Mouse (Mus musculus): ENCODE measurements around the gene Hist1h1e. TPM values are rescaled to one million over a fixed set of nuclear protein-coding genes. Genes with fewer than 3 reads are reported as not detected.
A peak's percentile ranks its signal among the peaks of the same experiment; 100 is the strongest.
"Not testable (repeated sequence)": the region's sequence is repeated elsewhere in the genome, so short reads cannot be mapped to it uniquely, and the experiment has no call there.

Hist1h1e gene
- polyA plus RNA-seq (2012; rRNA removed): 2.2 and 2.4 TPM in 2 replicates

DNA sequence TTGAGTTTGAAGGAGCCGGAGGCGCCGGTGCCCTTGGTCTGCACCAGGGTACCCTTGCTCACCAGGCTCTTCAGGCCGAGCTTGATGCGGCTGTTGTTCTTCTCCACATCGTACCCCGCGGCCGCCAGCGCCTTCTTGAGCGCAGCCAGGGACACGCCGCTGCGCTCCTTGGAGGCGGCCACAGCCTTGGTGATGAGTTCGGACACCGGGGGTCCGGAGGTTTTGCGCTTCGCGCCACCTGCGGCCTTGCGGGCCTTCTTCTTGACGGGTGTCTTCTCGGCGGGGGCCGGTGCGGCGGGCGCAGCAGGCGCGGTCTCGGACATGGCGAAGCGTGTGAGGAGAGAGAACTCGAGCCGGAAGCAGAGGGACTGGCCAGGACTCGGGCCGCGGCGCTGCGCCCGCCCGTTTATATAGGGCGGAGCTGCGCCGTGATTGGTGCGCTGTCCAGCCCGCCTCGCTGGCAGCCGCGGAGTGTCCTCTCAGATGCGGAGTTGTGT is at the start of gene Hist1h1e:
TSS of gene Hist1h1e (minus strand) at position 384 of the 497 bp plus-strand sequence.
- H3K27ac ChIP-seq (ENCODE audit: insufficient read depth, low read depth, low read length): peak within 1 kb of the TSS; percentile 98
- not testable (repeated sequence) for H3K4me1 ChIP-seq (ENCODE audit: control insufficient read depth, insufficient read depth, insufficient read length, low read length); H3K27me3 ChIP-seq (ENCODE audit: control insufficient read depth, insufficient read depth, low read length); H3K36me3 ChIP-seq (ENCODE audit: control insufficient read depth, insufficient read depth, low read length)
- H3K4me3 ChIP-seq (ENCODE audit: low read depth, low read length): peak within 1 kb of the TSS; percentile 79
- peak; percentile 95 for TF ChIP-seq POLR2A (IDR thresholded peaks at IDR 0.05; ENCODE audit: low read depth, low read length)
- under 1% methylated on average over 53 of the region's 53 CpGs for WGBS

GRCm38 (mm10) chr13:23662536-23662935 is 40.2 kb upstream of the Hist1h1e start:
- Histone ChIP-seq H3K36me3 (ENCODE audit: control insufficient read depth, insufficient read depth, low read length) (no peaks in the 10 kb centered on the region), H3K4me1 (ENCODE audit: control insufficient read depth, insufficient read depth, insufficient read length, low read length) (no peaks in the 10 kb centered on the region), H3K27me3 (ENCODE audit: control insufficient read depth, insufficient read depth, low read length) (no peaks in the 10 kb centered on the region), H3K4me3 (ENCODE audit: low read depth, low read length) (no peak overlapping the region), H3K27ac (ENCODE audit: insufficient read depth, low read depth, low read length) (no peak overlapping the region)
- 65% methylated on average over 3 of the region's 3 CpGs for WGBS
- TF ChIP-seq POLR2A (IDR thresholded peaks at IDR 0.05; ENCODE audit: low read depth, low read length) (no peak), CTCF (IDR thresholded peaks at IDR 0.05; ENCODE audit: extremely low read depth, insufficient read length, insufficient replicate concordance, low read depth, low read length) (no peak)

DNA sequence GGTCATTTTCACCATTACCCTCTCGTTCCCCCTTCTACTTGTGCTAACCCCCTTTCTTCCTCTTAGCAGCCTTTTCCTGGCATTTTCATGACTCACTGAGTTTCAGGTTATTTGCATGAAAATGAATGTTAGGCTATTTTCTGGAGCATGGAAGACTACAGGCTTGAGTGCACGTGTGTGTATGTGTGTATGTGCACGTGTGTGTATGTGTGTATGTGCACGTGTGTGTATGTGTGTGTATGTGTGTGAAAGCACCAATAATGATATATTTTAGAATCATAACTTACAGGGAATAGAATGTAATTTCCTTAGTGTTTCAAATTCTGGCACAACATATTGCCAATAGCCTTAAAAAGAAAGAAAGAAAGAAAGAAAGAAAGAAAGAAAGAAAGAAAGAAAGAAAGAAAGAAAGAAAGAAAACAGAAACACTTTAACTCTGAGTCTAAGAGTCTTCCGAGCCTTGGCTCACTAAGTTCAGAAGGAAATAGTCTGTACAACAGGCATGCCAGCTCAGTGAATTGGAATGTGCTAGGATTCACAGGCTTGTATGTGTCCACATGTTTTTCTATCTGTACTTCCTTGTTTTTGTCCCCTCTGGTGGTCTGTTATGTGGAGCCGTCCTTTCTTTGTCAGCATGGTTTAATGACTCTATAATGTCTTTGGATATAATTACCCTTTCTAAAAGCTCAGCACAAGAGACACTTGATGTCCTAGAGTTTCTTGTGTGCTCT is 37.4 kb upstream of the Hist1h1e start:
- no peak overlapping the region for H3K27ac ChIP-seq (ENCODE audit: insufficient read depth, low read depth, low read length)
- 71% methylated on average over 6 of the region's 6 CpGs for WGBS

GRCm38 (mm10) chr13:23630653-23631052 is 8.3 kb upstream of the Hist1h1e start:
- Histone ChIP-seq H3K4me1 (ENCODE audit: control insufficient read depth, insufficient read depth, insufficient read length, low read length) (no peaks in the 10 kb centered on the region), H3K27me3 (ENCODE audit: control insufficient read depth, insufficient read depth, low read length) (no peaks in the 10 kb centered on the region), H3K36me3 (ENCODE audit: control insufficient read depth, insufficient read depth, low read length) (no peaks in the 10 kb centered on the region), H3K4me3 (ENCODE audit: low read depth, low read length) (no peak overlapping the region), H3K27ac (ENCODE audit: insufficient read depth, low read depth, low read length) (no peak overlapping the region)
- no peak for TF ChIP-seq POLR2A (IDR thresholded peaks at IDR 0.05; ENCODE audit: low read depth, low read length)
- TF ChIP-seq CTCF (IDR thresholded peaks at IDR 0.05; ENCODE audit: extremely low read depth, insufficient read length, insufficient replicate concordance, low read depth, low read length): no peak
- 20% methylated on average over 1 of the region's 1 CpGs for WGBS

More for the DNA sequence above, 37.4 kb upstream of the Hist1h1e start:
- H3K27me3 ChIP-seq (ENCODE audit: control insufficient read depth, insufficient read depth, low read length): no peaks in the 10 kb centered on the region
- no peaks in the 10 kb centered on the region for H3K4me1 ChIP-seq (ENCODE audit: control insufficient read depth, insufficient read depth, insufficient read length, low read length)
- no peaks in the 10 kb centered on the region for H3K36me3 ChIP-seq (ENCODE audit: control insufficient read depth, insufficient read depth, low read length)
- TF ChIP-seq POLR2A (IDR thresholded peaks at IDR 0.05; ENCODE audit: low read depth, low read length) (no peak), CTCF (IDR thresholded peaks at IDR 0.05; ENCODE audit: extremely low read depth, insufficient read length, insufficient replicate concordance, low read depth, low read length) (no peak)
- no peak overlapping the region for H3K4me3 ChIP-seq (ENCODE audit: low read depth, low read length)

GRCm38 (mm10) chr13:23622861-23623450 is 598 bp upstream of the Hist1h1e start:
- 20% methylated on average over 7 of the region's 7 CpGs for WGBS
- Histone ChIP-seq H3K27me3 (ENCODE audit: control insufficient read depth, insufficient read depth, low read length) (no peaks in the 10 kb centered on the region), H3K4me3 (ENCODE audit: low read depth, low read length) (no peak overlapping the region), H3K36me3 (ENCODE audit: control insufficient read depth, insufficient read depth, low read length) (no peaks in the 10 kb centered on the region), H3K27ac (ENCODE audit: insufficient read depth, low read depth, low read length) (peak overlapping the region; percentile 51), H3K4me1 (ENCODE audit: control insufficient read depth, insufficient read depth, insufficient read length, low read length) (no peaks in the 10 kb centered on the region; the same call in 1 of the 2 replicates)
- no peak for TF ChIP-seq CTCF (IDR thresholded peaks at IDR 0.05; ENCODE audit: extremely low read depth, insufficient read length, insufficient replicate concordance, low read depth, low read length)
- no peak for TF ChIP-seq POLR2A (IDR thresholded peaks at IDR 0.05; ENCODE audit: low read depth, low read length)

GRCm38 (mm10) chr13:23621532-23622174 is 705 bp downstream of the Hist1h1e start:
- Histone ChIP-seq H3K27ac (ENCODE audit: insufficient read depth, low read depth, low read length) (peak overlapping the region; percentile 98), H3K27me3 (ENCODE audit: control insufficient read depth, insufficient read depth, low read length) (no peaks in the 10 kb centered on the region), H3K4me3 (ENCODE audit: low read depth, low read length) (peak overlapping the region; percentile 79), H3K36me3 (ENCODE audit: control insufficient read depth, insufficient read depth, low read length) (no peaks in the 10 kb centered on the region), H3K4me1 (ENCODE audit: control insufficient read depth, insufficient read depth, insufficient read length, low read length) (no peaks in the 10 kb centered on the region; the same call in 1 of the 2 replicates)
- peak; percentile 35 for TF ChIP-seq POLR2A (IDR thresholded peaks at IDR 0.05; ENCODE audit: low read depth, low read length)
- no peak for TF ChIP-seq CTCF (IDR thresholded peaks at IDR 0.05; ENCODE audit: extremely low read depth, insufficient read length, insufficient replicate concordance, low read depth, low read length)
- WGBS: under 1% methylated on average over 18 of the region's 18 CpGs
